Mouse (Mus musculus) stomach, postnatal 0 days (tissue): ENCODE results near the gene Gm26920.

Experiments
- CTCF ChIP-seq: IDR thresholded peaks from 2 replicates; pipeline ENCODE4 v1.5.1; 2016; ENCODE audit warnings: antibody characterized with exemption, low read depth, mild to moderate bottlenecking, moderate library complexity
- EP300 ChIP-seq: optimal IDR thresholded peaks from 2 replicates; pipeline ENCODE3; 2016; ENCODE audit warnings: antibody characterized with exemption

DNA sequence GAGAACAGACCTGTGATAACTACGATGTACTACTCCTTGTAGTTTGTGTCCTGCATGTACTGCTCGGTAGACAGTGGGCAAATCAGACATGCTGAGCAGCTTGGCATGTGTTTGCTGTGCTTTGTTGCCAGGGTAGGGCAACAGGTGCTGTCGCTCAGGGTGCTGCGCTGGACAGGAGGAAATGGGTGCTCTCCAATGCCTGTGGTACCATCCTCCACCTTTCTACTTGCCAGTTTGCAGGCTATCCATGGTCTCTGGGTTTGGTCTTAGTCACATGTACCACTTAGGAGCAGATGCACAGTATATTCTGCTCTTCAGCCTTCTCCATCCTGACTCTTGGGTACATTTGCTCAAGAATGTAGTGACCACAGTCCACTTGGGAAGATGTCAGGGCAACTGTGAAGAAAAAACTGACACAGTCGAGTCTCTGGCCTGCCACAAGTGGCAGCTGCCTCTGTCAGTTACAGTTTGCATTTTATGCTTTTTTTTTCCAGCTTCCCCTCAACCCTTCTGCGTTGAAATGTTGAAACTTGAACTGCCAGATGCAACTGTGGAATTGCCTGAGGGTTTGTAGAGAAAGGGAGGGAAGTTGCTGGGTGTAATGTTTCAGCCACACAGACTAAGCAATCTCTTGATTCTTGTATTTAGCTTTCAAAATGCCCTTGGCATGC is 82.1 kb downstream of the Gm26920 start:
- TF ChIP-seq CTCF, result no peak
- TF ChIP-seq EP300, result no peak
